Mouse (Mus musculus): ENCODE results near the gene Gm20812.
"Not testable (repeated sequence)": the region's sequence is repeated elsewhere in the genome, so short reads cannot be mapped to it uniquely, and the experiment has no call there.

The Gm20812 gene

DNA sequence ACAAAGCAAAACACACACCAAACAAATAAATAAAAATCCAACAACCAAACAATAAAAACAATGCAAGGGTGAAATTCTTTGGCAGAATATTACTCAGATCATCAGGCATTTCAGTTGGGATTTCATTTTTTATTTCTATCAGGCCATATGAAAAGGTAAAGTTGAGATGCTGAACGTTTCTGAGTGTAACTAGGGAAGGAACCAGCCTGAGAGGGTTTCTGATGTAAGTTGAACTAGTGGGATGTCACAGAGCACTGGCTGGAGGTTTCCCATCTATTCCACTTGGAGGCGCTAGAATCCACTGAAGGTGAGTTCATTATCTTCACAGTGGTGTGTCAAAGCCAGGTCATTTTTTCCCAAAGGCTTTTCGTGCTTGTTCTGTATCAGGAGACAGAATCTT, at the start of gene Gm20812:
Gene Gm20812, plus strand, starts transcription at position 301 of the 400 bp plus-strand sequence.
- DNase-seq, result not testable (repeated sequence)

Data from spleen, adult 18-20 months (tissue).